Mouse (Mus musculus) right cerebral cortex, postnatal 36 days (tissue): ENCODE results near the gene Rbl1.
"Not testable (repeated sequence)": the region's sequence is repeated elsewhere in the genome, so short reads cannot be mapped to it uniquely, and the experiment has no call there.

Source experiments
- DNase-seq, 2 experiments: peaks; one replicate each; pipeline ENCODE4 v3.0.0; 2022; ENCODE audit warnings: low spot score in 2 of 2, mixed read lengths in 1 of 2

Rbl1 gene

GRCm38 (mm10) chr2:157170626-157171025, 33.7 kb downstream of the Rbl1 start:
- no peak for DNase-seq

- no peak for DNase-seq
Measured at GRCm38 (mm10) chr2:157170166-157170565, 34.2 kb downstream of the Rbl1 start.

GRCm38 (mm10) chr2:157166371-157167080, 37.8 kb downstream of the Rbl1 start:
- DNase-seq, result peak; percentile 8 to 24

GRCm38 (mm10) chr2:157165312-157166224, 38.8 kb downstream of the Rbl1 start:
- not testable (repeated sequence) for DNase-seq

- no peak for DNase-seq
Measured at GRCm38 (mm10) chr2:157164101-157164500, 40.2 kb downstream of the Rbl1 start.

GRCm38 (mm10) chr2:157156079-157156478, 48.3 kb downstream of the Rbl1 start:
- no peak for DNase-seq

GRCm38 (mm10) chr2:157153235-157153634, 51.1 kb downstream of the Rbl1 start:
- DNase-seq, result no peak

GRCm38 (mm10) chr2:157148417-157148816, 55.9 kb downstream of the Rbl1 start:
- no peak for DNase-seq

GRCm38 (mm10) chr2:157147397-157148020, 56.8 kb downstream of the Rbl1 start:
- no peak for DNase-seq

GRCm38 (mm10) chr2:157145173-157145572, 59.2 kb downstream of the Rbl1 start:
- DNase-seq, result no peak

- no peak for DNase-seq
Measured at GRCm38 (mm10) chr2:157144132-157144531, 60.2 kb downstream of the Rbl1 start.

- no peak for DNase-seq
Measured at GRCm38 (mm10) chr2:157141962-157142361, 62.4 kb downstream of the Rbl1 start.

GRCm38 (mm10) chr2:157139251-157139802, 65.0 kb downstream of the Rbl1 start:
- DNase-seq, result no peak

GRCm38 (mm10) chr2:157138808-157139207, 65.5 kb downstream of the Rbl1 start:
- no peak for DNase-seq

GRCm38 (mm10) chr2:157137959-157138731, 66.2 kb downstream of the Rbl1 start:
- no peak for DNase-seq

GRCm38 (mm10) chr2:157136646-157137045, 67.7 kb downstream of the Rbl1 start:
- DNase-seq, result no peak

GRCm38 (mm10) chr2:157136176-157136575, 68.2 kb downstream of the Rbl1 start:
- no peak for DNase-seq

- no peak for DNase-seq
Measured at GRCm38 (mm10) chr2:157135529-157136120, 68.7 kb downstream of the Rbl1 start.

GRCm38 (mm10) chr2:157135014-157135413, 69.3 kb downstream of the Rbl1 start, which contains the start of gene Samhd1:
Gene Samhd1, minus strand, starts transcription at chr2:157135265.
- peak; percentile 84 to 85 for DNase-seq

GRCm38 (mm10) chr2:157134479-157134931, 69.8 kb downstream of the Rbl1 start:
- DNase-seq, result no peak
